Mouse (Mus musculus) cerebellum, adult 2 months (tissue): ENCODE measurements around the gene Ank3. TPM values are rescaled to one million over a fixed set of nuclear protein-coding genes. Genes with fewer than 3 reads are reported as not detected.

Experiments used
- DNase-seq, 2 experiments: peaks; one replicate each; pipeline ENCODE4 v3.0.0; 2021
- H3K27ac ChIP-seq: fragments of 200-500 bp; 2 replicates; pipeline ENCODE4 v1.5.1; 2012; ENCODE audit warnings: low read length, control low read depth, inconsistent platforms; ENCODE audit not compliant: insufficient read depth
- H3K27me3 ChIP-seq: fragments of 200-500 bp; 2 replicates; pipeline ENCODE4 v1.6.1; 2012; ENCODE audit warnings: inconsistent platforms, mild to moderate bottlenecking, low read length, moderate library complexity; ENCODE audit not compliant: control insufficient read depth, insufficient read depth
- H3K4me1 ChIP-seq: fragments of 200-500 bp; 2 replicates; pipeline ENCODE4 v1.6.1; 2011; ENCODE audit warnings: low read length; ENCODE audit not compliant: control insufficient read depth, insufficient read depth
- H3K4me3 ChIP-seq: fragments of 200-500 bp; replicated peaks from 2 replicates; pipeline ENCODE3; 2011; ENCODE audit warnings: mild to moderate bottlenecking, low read depth, low read length, control low read depth; ENCODE audit not compliant: insufficient read depth
- CTCF ChIP-seq: fragments of 200-500 bp; IDR thresholded peaks from 2 replicates; pipeline ENCODE4 v1.5.1; 2011; ENCODE audit warnings: low read depth, mild to moderate bottlenecking, control low read depth, low read length, moderate library complexity, borderline replicate concordance; ENCODE audit not compliant: insufficient read depth
- POLR2A ChIP-seq: fragments of 200-500 bp; IDR thresholded peaks from 2 replicates; pipeline ENCODE4 v1.6.1; 2011; ENCODE audit warnings: low read length, control low read depth, borderline replicate concordance; ENCODE audit not compliant: insufficient read depth
- WGBS: fragments of 180-500 bp; shearing (Covaris S2); methylation state at CpG from one replicate; pipeline ENCODE4 v1.1.7; 2018; 5-methylcytosine and 5-hydroxymethylcytosine counted together
- polyA plus RNA-seq: library from polyadenylated mRNA; depleted of rRNA; stranded (reverse); fragments of >200 nt; gene quantifications from 2 replicates; pipeline ENCODE4 v1.2.3, GENCODE M21; 2012

Gene Ank3
- polyA plus RNA-seq, 1 experiment: 239 TPM

GRCm38 (mm10) chr10:69728876-69729275 lies 330.3 kb downstream of the Ank3 start:
- TF ChIP-seq POLR2A (no peak), CTCF (no peak)
- Histone ChIP-seq H3K27ac (0 out of 2 replicates have a peak overlapping the region, but pooled peaks have one; percentile 61), H3K27me3 (no peaks in the 10 kb centered on the region), H3K4me3 (no peak overlapping the region), H3K4me1 (peaks cover 58% of the 10 kb centered on the region)
- DNase-seq: no peak
- WGBS: 38% methylated on average over 6 of the region's 6 CpGs

DNA sequence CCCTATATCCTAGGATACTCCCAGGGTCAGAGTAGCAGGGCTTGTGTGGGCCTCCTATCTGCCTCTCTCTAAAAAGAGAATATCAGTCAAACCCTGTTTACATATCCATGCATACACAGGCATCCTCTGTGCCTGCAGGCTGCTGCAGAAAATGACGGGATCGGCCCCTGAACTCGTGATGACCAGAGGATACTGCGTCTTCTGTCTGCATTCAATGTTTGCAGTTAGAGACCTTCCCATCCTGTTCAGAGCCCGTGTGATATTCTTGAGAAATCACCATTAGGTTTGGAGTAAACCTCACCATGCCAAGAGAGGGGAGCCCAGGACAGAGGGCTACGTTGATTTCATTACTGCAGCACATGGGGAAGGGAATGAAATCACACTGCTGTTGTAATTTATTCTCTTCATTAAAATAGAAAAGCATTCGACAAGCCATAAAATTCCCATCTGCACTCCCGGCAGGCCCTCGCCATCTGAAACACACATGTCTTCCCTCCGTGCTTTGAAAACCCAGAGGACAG lies 331.8 kb downstream of the Ank3 start:
- Histone ChIP-seq H3K27ac (peak overlapping the region; percentile 73), H3K4me1 (peaks cover 58% of the 10 kb centered on the region), H3K4me3 (no peak overlapping the region), H3K27me3 (no peaks in the 10 kb centered on the region)
- no peak for TF ChIP-seq CTCF
- TF ChIP-seq POLR2A: no peak
- peak; percentile 51 to 64 for DNase-seq
- 5% methylated on average over 10 of the region's 10 CpGs for WGBS

DNA sequence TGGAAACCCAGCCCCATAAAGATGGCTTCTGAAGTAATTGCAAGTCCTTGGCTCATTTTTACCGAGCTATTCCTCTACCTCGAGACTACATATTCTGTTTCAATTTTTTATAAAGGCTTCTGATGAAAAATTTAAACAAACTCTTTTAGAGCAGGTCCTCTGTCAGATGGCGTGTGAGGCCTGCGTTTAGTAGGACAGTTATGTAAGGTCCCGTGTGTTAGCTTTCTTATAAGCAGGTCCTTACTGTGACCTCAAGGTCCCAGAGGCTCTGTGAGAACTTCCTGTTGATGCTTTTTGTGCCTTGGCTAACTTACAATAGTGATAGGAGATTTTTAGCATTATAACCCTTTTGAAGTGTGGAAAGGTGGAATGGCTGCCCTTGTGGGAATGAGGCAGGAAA lies 332.8 kb downstream of the Ank3 start:
- no peaks in the 10 kb centered on the region for H3K27me3 ChIP-seq
- no peak for DNase-seq
- H3K4me1 ChIP-seq: peaks cover 61% of the 10 kb centered on the region
- no peak overlapping the region for H3K4me3 ChIP-seq
- H3K27ac ChIP-seq: peak overlapping the region; percentile 73; the same call in 1 of the 2 replicates
- 33% methylated on average over 5 of the region's 5 CpGs for WGBS
- TF ChIP-seq CTCF (no peak), POLR2A (no peak)

GRCm38 (mm10) chr10:69731863-69732262 lies 333.3 kb downstream of the Ank3 start:
- DNase-seq: peak; percentile 70 to 87
- WGBS: 7% methylated on average over 1 of the region's 1 CpGs
- Histone ChIP-seq H3K4me3 (no peak overlapping the region), H3K4me1 (peaks cover 62% of the 10 kb centered on the region), H3K27me3 (no peaks in the 10 kb centered on the region), H3K27ac (peak overlapping the region; percentile 71)
- TF ChIP-seq POLR2A (no peak), CTCF (no peak)

- TF ChIP-seq POLR2A: no peak
- TF ChIP-seq CTCF: no peak
- WGBS: 12% methylated on average over 7 of the region's 7 CpGs
Measured at GRCm38 (mm10) chr10:69736241-69736640, 337.7 kb downstream of the Ank3 start.

GRCm38 (mm10) chr10:69738741-69739271 lies 340.2 kb downstream of the Ank3 start:
- Histone ChIP-seq H3K4me3 (no peak overlapping the region), H3K27ac (no peak overlapping the region), H3K4me1 (peaks cover 33% of the 10 kb centered on the region), H3K27me3 (no peaks in the 10 kb centered on the region)
- TF ChIP-seq CTCF: no peak
- no peak for TF ChIP-seq POLR2A
- 66% methylated on average over 5 of the region's 5 CpGs for WGBS
- no peak for DNase-seq

More at GRCm38 (mm10) chr10:69736241-69736640, 337.7 kb downstream of the Ank3 start:
- H3K4me1 ChIP-seq: peaks cover 46% of the 10 kb centered on the region
- H3K4me3 ChIP-seq: no peak overlapping the region
- H3K27ac ChIP-seq: no peak overlapping the region
- H3K27me3 ChIP-seq: no peaks in the 10 kb centered on the region
- DNase-seq: peak in 1 of 2 experiments; percentile 49

DNA sequence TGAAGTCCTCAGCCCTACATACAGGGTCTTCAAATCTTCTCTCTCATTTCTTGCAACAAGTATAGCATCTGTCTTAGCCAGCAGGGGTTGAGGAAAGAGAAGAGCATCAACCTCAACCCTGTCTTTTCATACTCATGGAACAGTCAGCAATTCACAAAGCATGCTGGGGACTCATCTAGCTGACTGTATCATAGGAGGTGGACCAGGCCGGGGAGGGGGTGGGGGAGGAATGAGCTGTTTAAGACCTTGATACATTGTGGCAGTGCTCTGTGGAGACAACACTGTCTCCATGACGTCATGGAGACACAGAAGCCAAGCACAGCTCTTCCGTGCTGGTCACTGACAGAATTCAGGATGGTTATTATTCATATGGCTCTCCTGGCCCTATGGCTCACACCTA lies 344.0 kb downstream of the Ank3 start:
- peaks cover 45% of the 10 kb centered on the region for H3K4me1 ChIP-seq
- no peak overlapping the region; the same call in 1 of the 2 replicates for H3K27ac ChIP-seq
- DNase-seq: no peak
- no peak overlapping the region for H3K4me3 ChIP-seq
- 24% methylated on average over 3 of the region's 3 CpGs for WGBS
- H3K27me3 ChIP-seq: no peaks in the 10 kb centered on the region
- TF ChIP-seq CTCF: no peak
- TF ChIP-seq POLR2A: no peak

- no peak for TF ChIP-seq POLR2A
- no peak for TF ChIP-seq CTCF
- peak; percentile 56 to 62 for DNase-seq
- no peaks in the 10 kb centered on the region for H3K27me3 ChIP-seq
- 7% methylated on average over 8 of the region's 8 CpGs for WGBS
- H3K4me1 ChIP-seq: peaks cover 50% of the 10 kb centered on the region
- H3K4me3 ChIP-seq: peak overlapping the region; percentile 5
- peak overlapping the region; percentile 74 for H3K27ac ChIP-seq
Measured at GRCm38 (mm10) chr10:69744181-69744580, 345.6 kb downstream of the Ank3 start.
